ENCODE assay signal across 8 mouse cellular contexts in genomic region chr15:102065661-102066325, GRCm38 (mm10). TPM values are rescaled to one million over a fixed set of nuclear protein-coding genes. Genes with fewer than 3 reads are reported as not detected.
DNase-seq lines count a peak whose midpoint lies in the region; ATAC-seq and TF ChIP-seq lines count a peak whose summit lies in the region.

No protein-coding gene starts in this region.

- no peak for TF ChIP-seq EP300 in liver, postnatal 0 days (IDR thresholded peaks at IDR 0.05; ENCODE audit: low read depth)

- intact Hi-C loops in heart, postnatal 25 days (cut with DNase I) = loop anchor here (1.0 to 5.0 kb wide), 4 partner anchors 77 to 738 kb away; no protein-coding TSS in a partner anchor

- H3K9ac ChIP-seq in forebrain, embryonic 15.5 days (replicated peaks) = no peak overlapping the region
- H3K9ac ChIP-seq in liver, postnatal 0 days (replicated peaks) = no peak overlapping the region
- no peak overlapping the region for H3K9ac ChIP-seq in neural tube, embryonic 15.5 days (replicated peaks)

- H3K4me3 ChIP-seq in forebrain, embryonic 15.5 days = no peak overlapping the region
- H3K4me3 ChIP-seq in liver, postnatal 0 days (ENCODE audit: low read depth, low read length) = no peak overlapping the region
- no peak overlapping the region for H3K4me3 ChIP-seq in neural tube, embryonic 15.5 days (replicated peaks)

- no peaks in the 10 kb centered on the region for H3K36me3 ChIP-seq in forebrain, embryonic 15.5 days
- H3K36me3 ChIP-seq in liver, postnatal 0 days (replicated peaks; ENCODE audit: insufficient read depth, low read length) = no peaks in the 10 kb centered on the region
- H3K36me3 ChIP-seq in neural tube, embryonic 15.5 days = no peaks in the 10 kb centered on the region

- DNase-seq in ES-CJ7 (ENCODE audit: low read depth, low spot score) = peak; percentile 90
- DNase-seq in cerebellum, adult 11 months = peak; percentile 86
- DNase-seq in heart, postnatal 25 days (ENCODE audit: low spot score) = peak; percentile 82
- peak; percentile 94 for DNase-seq in layer of hippocampus, adult 11-12 months (ENCODE audit: low spot score)
- peak; percentile 93 for DNase-seq in liver, postnatal 0 days
- DNase-seq in testis, postnatal 10 days (ENCODE audit: low spot score) = peak; percentile 97

- peak; percentile 99 for TF ChIP-seq CTCF in liver, postnatal 0 days (IDR thresholded peaks at IDR 0.05; ENCODE audit: low read depth)

- H3K9me3 ChIP-seq in forebrain, embryonic 15.5 days = no peaks in the 10 kb centered on the region
- H3K9me3 ChIP-seq in liver, postnatal 0 days (ENCODE audit: low read length) = no peaks in the 10 kb centered on the region
- H3K9me3 ChIP-seq in neural tube, embryonic 15.5 days (replicated peaks) = no peaks in the 10 kb centered on the region

- H3K4me1 ChIP-seq in forebrain, embryonic 15.5 days = no peaks in the 10 kb centered on the region
- H3K4me1 ChIP-seq in liver, postnatal 0 days (ENCODE audit: insufficient read depth) = no peaks in the 10 kb centered on the region
- peaks cover 3% of the 10 kb centered on the region; the same call in 1 of the 2 replicates for H3K4me1 ChIP-seq in neural tube, embryonic 15.5 days

- H3K27ac ChIP-seq in forebrain, embryonic 15.5 days (replicated peaks) = no peak overlapping the region
- H3K27ac ChIP-seq in liver, postnatal 0 days (ENCODE audit: low read depth) = no peak overlapping the region
- H3K27ac ChIP-seq in neural tube, embryonic 15.5 days (replicated peaks) = no peak overlapping the region

- peaks cover 11% of the 10 kb centered on the region for H3K27me3 ChIP-seq in forebrain, embryonic 15.5 days
- H3K27me3 ChIP-seq in liver, postnatal 0 days (ENCODE audit: insufficient read depth, low read length) = 0 out of 2 replicates have a peak, but pooled peaks cover 3% of the 10 kb centered on the region
- peaks cover 19% of the 10 kb centered on the region for H3K27me3 ChIP-seq in neural tube, embryonic 15.5 days (replicated peaks)

- H3K4me2 ChIP-seq in forebrain, embryonic 15.5 days (replicated peaks) = no peak overlapping the region
- no peak overlapping the region for H3K4me2 ChIP-seq in liver, postnatal 0 days (ENCODE audit: low read depth, low read length)
- H3K4me2 ChIP-seq in neural tube, embryonic 15.5 days = no peak overlapping the region

- peak; percentile 86 for ATAC-seq in forebrain, embryonic 15.5 days (replicated peaks)
- peak; percentile 89 for ATAC-seq in liver, postnatal 0 days
- peak; percentile 89 for ATAC-seq in neural tube, embryonic 15.5 days (ENCODE audit: low FRiP score)

- 4% methylated on average over 20 of the region's 20 CpGs for WGBS in forebrain, embryonic 15.5 days
- 3% methylated on average over 20 of the region's 20 CpGs for WGBS in liver, postnatal 0 days (ENCODE audit: insufficient replicate concordance)
- 6% methylated on average over 20 of the region's 20 CpGs for WGBS in neural tube, embryonic 15.5 days

RNA-seq across cellular contexts. Expression of gene Eif4b, which starts 7.8 kb away (rescaled TPM):
- polyA plus RNA-seq in forebrain, embryonic 15.5 days (2015; fragmentation: Nextera tagmentation; extraction: Ambion mirVana) = 98.9 and 99.5 TPM in 2 replicates
- 100 to 1,000 TPM; 131 to 144 TPM for total RNA-seq in heart, postnatal 25 days (2021)
- 30.9 and 32.2 TPM in 2 replicates for polyA plus RNA-seq in liver, postnatal 0 days (2015; fragmentation: Nextera tagmentation; extraction: Ambion mirVana)
- 72.6 and 87.1 TPM in 2 replicates for polyA plus RNA-seq in neural tube, embryonic 15.5 days (2015; fragmentation: Nextera tagmentation; extraction: Ambion mirVana)

RNA-seq across cellular contexts. Expression of gene Tns2, which starts 34.4 kb away (rescaled TPM):
- polyA plus RNA-seq in forebrain, embryonic 15.5 days (2015; fragmentation: Nextera tagmentation; extraction: Ambion mirVana) = 4.9 and 6.9 TPM in 2 replicates
- total RNA-seq in heart, postnatal 25 days (2021) = 100 to 1,000 TPM in 1 of 2 experiments, 10 to 100 TPM in 1; 98.6 to 118 TPM
- 9.2 TPM in 2 replicates for polyA plus RNA-seq in liver, postnatal 0 days (2015; fragmentation: Nextera tagmentation; extraction: Ambion mirVana)
- polyA plus RNA-seq in neural tube, embryonic 15.5 days (2015; fragmentation: Nextera tagmentation; extraction: Ambion mirVana) = 9.8 and 13.7 TPM in 2 replicates

RNA-seq across cellular contexts. Expression of gene Krt18, which starts 37.8 kb away (rescaled TPM):
- 3.5 and 7.6 TPM in 2 replicates for polyA plus RNA-seq in forebrain, embryonic 15.5 days (2015; fragmentation: Nextera tagmentation; extraction: Ambion mirVana)
- total RNA-seq in heart, postnatal 25 days (2021) = 1 to 10 TPM; 3.7 to 4.9 TPM
- polyA plus RNA-seq in liver, postnatal 0 days (2015; fragmentation: Nextera tagmentation; extraction: Ambion mirVana) = 234 and 261 TPM in 2 replicates
- 1.9 and 300 TPM in 2 replicates for polyA plus RNA-seq in neural tube, embryonic 15.5 days (2015; fragmentation: Nextera tagmentation; extraction: Ambion mirVana)
